Mouse (Mus musculus) neural tube, embryonic 12.5 days (tissue): ENCODE measurements at regions not wholly inside any gene's neighbourhood (a gene's known extent, or its start where the extent isn't known, plus 50 kb on each side); places are given as distances from the start of the nearest gene placed in this dataset.

Experiments
- ATAC-seq: fragments of 200-750 bp; cut with Nextera tagmentation; 2 replicates; pipeline ENCODE4 v1.8.0; 2017; ENCODE audit warnings: low read depth, mild to moderate bottlenecking, moderate TSS enrichment, moderate library complexity; ENCODE audit not compliant: low FRiP score
- H3K27ac ChIP-seq: fragments of 300-500 bp; sonication (generic); 2 replicates; pipeline ENCODE4 v1.5.1; 2016
- H3K27me3 ChIP-seq: fragments of 300-500 bp; sonication (generic); replicated peaks from 2 replicates; pipeline ENCODE4 v1.6.1; 2016; ENCODE audit warnings: mild to moderate bottlenecking
- H3K36me3 ChIP-seq: fragments of 300-500 bp; sonication (generic); 2 replicates; pipeline ENCODE4 v1.6.1; 2016; ENCODE audit warnings: mild to moderate bottlenecking
- H3K4me1 ChIP-seq: fragments of 300-500 bp; sonication (generic); 2 replicates; pipeline ENCODE4 v1.6.1; 2016
- H3K4me2 ChIP-seq: fragments of 300-500 bp; sonication (generic); replicated peaks from 2 replicates; pipeline ENCODE4 v1.6.1; 2016; ENCODE audit warnings: mild to moderate bottlenecking
- H3K4me3 ChIP-seq: fragments of 300-500 bp; sonication (generic); 2 replicates; pipeline ENCODE4 v1.5.1; 2016
- H3K9ac ChIP-seq: fragments of 300-500 bp; sonication (generic); 2 replicates; pipeline ENCODE4 v1.6.1; 2016; ENCODE audit warnings: mild to moderate bottlenecking
- H3K9me3 ChIP-seq: fragments of 300-500 bp; sonication (generic); 2 replicates; pipeline ENCODE4 v1.6.1; 2016; ENCODE audit warnings: mild to moderate bottlenecking
- WGBS: fragments of 180-500 bp; shearing (Covaris S2); methylation state at CpG from one replicate; pipeline ENCODE4 v1.1.7; 2016; 5-methylcytosine and 5-hydroxymethylcytosine counted together

DNA sequence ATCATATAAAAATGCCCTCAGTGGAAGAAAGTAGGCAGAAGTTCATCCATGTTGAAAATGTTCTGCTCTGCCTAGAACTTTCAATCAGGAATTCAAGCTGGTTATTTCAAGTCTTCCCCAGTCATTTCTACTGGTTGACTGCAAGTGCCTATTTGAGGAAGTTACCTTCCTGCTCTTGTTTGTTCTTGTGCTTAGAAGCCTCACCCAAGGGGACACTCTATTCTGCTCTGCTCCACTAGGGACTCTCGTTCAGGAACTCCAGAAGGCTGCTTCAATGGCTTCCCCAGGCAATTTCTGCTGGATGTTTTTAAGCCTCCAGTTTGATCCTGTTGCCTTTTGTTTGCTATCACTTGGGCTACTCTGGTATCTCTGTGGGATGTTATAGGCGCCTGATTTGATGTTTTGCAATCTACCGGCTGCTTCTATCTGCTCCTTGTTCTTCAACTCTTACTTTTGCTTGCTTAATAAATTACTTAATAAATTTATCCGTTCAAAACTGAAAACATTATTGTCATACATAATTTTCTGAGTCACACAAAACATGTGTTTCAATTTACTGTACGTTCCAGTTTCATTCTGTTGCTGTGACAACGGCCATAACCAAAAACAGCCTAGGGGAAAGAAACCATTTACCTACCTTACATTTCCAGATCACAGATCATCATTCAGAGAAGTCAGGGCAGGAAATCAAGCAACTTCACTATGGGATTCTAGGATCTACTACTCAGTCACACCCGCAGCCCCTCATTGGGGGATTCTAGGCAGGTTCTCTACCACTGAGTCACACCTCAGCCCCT, 71.4 kb upstream of the Foxk1 start:
- ATAC-seq: no peak
- no peaks in the 10 kb centered on the region for H3K36me3 ChIP-seq
- H3K27ac ChIP-seq: no peak overlapping the region
- no peaks in the 10 kb centered on the region for H3K4me1 ChIP-seq
- H3K9ac ChIP-seq: no peak overlapping the region
- 84% methylated on average over 7 of the region's 7 CpGs for WGBS
- no peak overlapping the region for H3K4me2 ChIP-seq
- no peaks in the 10 kb centered on the region for H3K27me3 ChIP-seq
- H3K4me3 ChIP-seq: no peak overlapping the region
- no peaks in the 10 kb centered on the region for H3K9me3 ChIP-seq

DNA sequence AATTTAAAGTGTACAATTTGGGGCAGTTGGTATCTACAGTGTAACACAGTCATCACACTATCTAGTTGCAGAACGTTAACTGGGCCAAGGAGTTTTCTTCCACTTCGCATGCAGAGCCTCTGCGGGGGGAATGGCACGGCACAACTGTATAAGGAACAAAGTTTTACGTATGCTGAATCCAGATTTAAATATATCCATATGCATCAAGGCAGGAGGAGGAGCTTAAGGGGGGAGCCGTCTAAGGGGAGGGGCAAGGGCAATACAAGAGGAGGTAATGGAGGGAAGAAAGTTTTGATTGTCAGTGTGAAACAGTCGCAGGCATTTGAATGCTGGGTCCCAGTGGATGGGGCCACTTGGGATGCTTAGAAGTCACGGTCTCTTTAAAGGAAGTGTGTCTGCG, 68.6 kb upstream of the Foxk1 start:
- 51% methylated on average over 9 of the region's 9 CpGs for WGBS
- no peak overlapping the region for H3K9ac ChIP-seq

DNA sequence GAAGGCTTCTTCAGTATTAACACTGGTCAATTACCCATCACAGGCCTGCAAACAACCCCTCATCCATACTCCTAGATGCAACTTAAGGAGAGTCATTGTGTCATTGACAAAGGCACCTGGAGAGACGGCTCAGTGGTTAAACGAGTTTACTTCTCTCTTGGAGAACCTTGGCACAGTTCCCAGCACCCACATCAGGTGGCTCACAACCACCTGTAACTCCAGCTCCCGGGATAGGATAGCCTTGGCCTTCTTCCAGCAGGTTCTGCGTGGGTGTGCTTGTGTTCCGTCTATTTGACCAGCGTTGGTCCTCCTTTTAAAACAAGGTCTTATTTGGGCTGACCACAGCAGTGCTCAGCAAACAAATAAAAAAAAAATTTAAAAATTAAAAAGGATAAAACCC, 63.9 kb upstream of the Foxk1 start:
- ATAC-seq: no peak
- 85% methylated on average over 6 of the region's 6 CpGs for WGBS

More for the DNA sequence above, 68.6 kb upstream of the Foxk1 start:
- no peak overlapping the region for H3K27ac ChIP-seq
- H3K4me2 ChIP-seq: no peak overlapping the region
- no peaks in the 10 kb centered on the region for H3K4me1 ChIP-seq
- H3K36me3 ChIP-seq: no peaks in the 10 kb centered on the region
- no peak for ATAC-seq
- H3K27me3 ChIP-seq: no peaks in the 10 kb centered on the region
- no peaks in the 10 kb centered on the region for H3K9me3 ChIP-seq
- no peak overlapping the region for H3K4me3 ChIP-seq

GRCm38 (mm10) chr5:142338051-142338450, 63.2 kb upstream of the Foxk1 start:
- H3K9me3 ChIP-seq: no peaks in the 10 kb centered on the region
- H3K4me1 ChIP-seq: no peaks in the 10 kb centered on the region
- no peak overlapping the region for H3K9ac ChIP-seq
- 73% methylated on average over 11 of the region's 11 CpGs for WGBS
- H3K36me3 ChIP-seq: no peaks in the 10 kb centered on the region
- H3K4me3 ChIP-seq: no peak overlapping the region
- no peaks in the 10 kb centered on the region for H3K27me3 ChIP-seq
- H3K27ac ChIP-seq: no peak overlapping the region
- no peak overlapping the region for H3K4me2 ChIP-seq
- no peak for ATAC-seq

More for the DNA sequence above, 63.9 kb upstream of the Foxk1 start:
- H3K4me1 ChIP-seq: no peaks in the 10 kb centered on the region
- H3K27me3 ChIP-seq: no peaks in the 10 kb centered on the region
- no peak overlapping the region for H3K4me2 ChIP-seq
- no peaks in the 10 kb centered on the region for H3K36me3 ChIP-seq
- H3K9me3 ChIP-seq: no peaks in the 10 kb centered on the region
- H3K4me3 ChIP-seq: no peak overlapping the region
- no peak overlapping the region for H3K9ac ChIP-seq
- no peak overlapping the region for H3K27ac ChIP-seq

- Histone ChIP-seq H3K36me3 (no peaks in the 10 kb centered on the region), H3K9ac (no peak overlapping the region), H3K27me3 (no peaks in the 10 kb centered on the region), H3K27ac (no peak overlapping the region), H3K9me3 (no peaks in the 10 kb centered on the region), H3K4me3 (no peak overlapping the region), H3K4me1 (no peaks in the 10 kb centered on the region), H3K4me2 (no peak overlapping the region)
- ATAC-seq: no peak
- 72% methylated on average over 14 of the region's 14 CpGs for WGBS
These were observed 60.9 kb upstream of the Foxk1 start for GRCm38 (mm10) chr5:142340205-142341025.

DNA sequence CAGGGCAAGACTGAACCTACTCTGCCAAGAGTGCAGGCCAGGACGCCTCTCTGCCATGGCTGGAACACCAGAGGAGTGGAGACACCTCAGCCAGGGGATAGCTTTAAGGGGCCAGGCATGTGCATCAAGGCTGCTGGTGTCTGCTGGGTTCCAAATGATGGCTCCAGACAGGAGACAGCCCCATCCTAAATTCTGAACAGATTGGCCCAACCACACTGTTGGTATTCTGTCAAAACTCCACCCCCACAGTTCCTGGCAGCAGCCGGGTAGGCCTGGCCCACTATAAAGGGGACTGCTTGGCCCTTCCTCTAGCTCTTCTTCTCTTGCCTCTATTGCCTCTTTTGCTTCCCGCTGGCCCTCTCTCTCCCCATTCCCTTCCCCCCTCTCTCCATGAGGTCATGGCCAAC, 60.3 kb upstream of the Foxk1 start:
- H3K4me3 ChIP-seq: no peak overlapping the region
- ATAC-seq: no peak
- no peaks in the 10 kb centered on the region for H3K36me3 ChIP-seq
- H3K4me2 ChIP-seq: no peak overlapping the region
- H3K27ac ChIP-seq: no peak overlapping the region
- no peaks in the 10 kb centered on the region for H3K9me3 ChIP-seq
- H3K4me1 ChIP-seq: no peaks in the 10 kb centered on the region
- no peaks in the 10 kb centered on the region for H3K27me3 ChIP-seq
- no peak overlapping the region for H3K9ac ChIP-seq
- WGBS: 70% methylated on average over 3 of the region's 3 CpGs

DNA sequence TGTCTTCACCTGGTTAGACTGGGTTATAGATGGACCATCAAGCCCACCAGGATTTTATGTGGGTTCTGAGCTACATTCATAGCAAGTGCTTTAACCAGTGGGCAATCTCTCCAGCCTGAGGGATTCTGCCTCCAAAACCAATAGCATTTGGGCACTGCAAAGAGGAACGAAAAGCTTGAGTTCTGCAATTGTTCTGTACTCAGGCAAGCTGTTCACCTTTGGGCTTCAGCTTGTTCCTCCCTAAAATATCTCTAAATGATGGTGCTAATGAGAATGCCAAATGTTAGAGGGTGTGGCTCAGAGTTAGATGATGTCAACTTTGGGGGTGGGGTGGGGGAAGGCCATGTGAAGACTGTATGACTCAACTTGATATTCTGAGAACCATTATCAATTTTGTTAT, 54.8 kb upstream of the Foxk1 start:
- no peak overlapping the region for H3K4me2 ChIP-seq
- no peak for ATAC-seq
- H3K9me3 ChIP-seq: no peaks in the 10 kb centered on the region
- H3K4me1 ChIP-seq: no peaks in the 10 kb centered on the region
- no peak overlapping the region for H3K27ac ChIP-seq
- no peaks in the 10 kb centered on the region for H3K36me3 ChIP-seq
- WGBS: 91% methylated on average over 1 of the region's 1 CpGs
- H3K27me3 ChIP-seq: no peaks in the 10 kb centered on the region
- H3K4me3 ChIP-seq: no peak overlapping the region
- no peak overlapping the region for H3K9ac ChIP-seq

- no peaks in the 10 kb centered on the region for H3K9me3 ChIP-seq
- no peak for ATAC-seq
- 60% methylated on average over 5 of the region's 5 CpGs for WGBS
- H3K4me2 ChIP-seq: no peak overlapping the region
- no peaks in the 10 kb centered on the region for H3K36me3 ChIP-seq
- H3K9ac ChIP-seq: no peak overlapping the region
- H3K27me3 ChIP-seq: no peaks in the 10 kb centered on the region
- H3K4me1 ChIP-seq: no peaks in the 10 kb centered on the region
- H3K4me3 ChIP-seq: no peak overlapping the region
- H3K27ac ChIP-seq: no peak overlapping the region
These were observed 50.7 kb upstream of the Foxk1 start for GRCm38 (mm10) chr5:142350574-142350973.
